Mouse (Mus musculus) layer of hippocampus, adult 18-20 months (tissue): ENCODE data around the gene Oosp1. TPM values are rescaled to one million over a fixed set of nuclear protein-coding genes. Genes with fewer than 3 reads are reported as not detected.

Source experiments
- DNase-seq, 2 experiments: peaks; one replicate each; pipeline ENCODE4 v3.0.0; 2022; ENCODE audit warnings: low spot score in 2 of 2
- long read RNA-seq: library from polyadenylated mRNA; stranded (forward); transcript quantifications from one replicate; pipeline ENCODE4 v2.0.0, GENCODE M21; 2021
- total RNA-seq, 2 experiments: library from RNA; stranded (reverse); gene quantifications; 2 replicates each; pipeline ENCODE4 v1.2.3; 2021

The Oosp1 gene
- total RNA-seq: not detected
- long read RNA-seq: 0 reads

DNA sequence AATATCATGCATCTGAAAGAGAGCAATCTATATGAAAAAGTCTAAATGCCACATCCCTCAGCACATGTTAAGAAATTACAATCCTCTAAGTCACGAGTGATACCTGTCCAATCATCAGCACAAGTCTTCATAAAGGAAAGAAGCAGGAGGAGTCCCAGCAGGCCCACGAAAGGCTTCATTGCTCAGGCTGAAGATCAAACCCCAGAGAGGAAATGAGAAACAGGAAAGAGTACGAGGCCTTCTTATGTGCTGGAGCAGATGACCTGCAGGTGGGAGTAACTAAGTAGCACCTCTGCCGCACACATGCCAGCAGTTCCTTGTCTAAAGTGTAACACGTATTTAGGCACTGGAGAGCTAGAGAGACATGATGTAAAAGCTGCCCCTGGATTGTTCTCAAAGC is at the start of gene Oosp1:
Oosp1 (minus strand) TSS at position 312 of the 400 bp plus-strand sequence.
- no peak for DNase-seq

DNA sequence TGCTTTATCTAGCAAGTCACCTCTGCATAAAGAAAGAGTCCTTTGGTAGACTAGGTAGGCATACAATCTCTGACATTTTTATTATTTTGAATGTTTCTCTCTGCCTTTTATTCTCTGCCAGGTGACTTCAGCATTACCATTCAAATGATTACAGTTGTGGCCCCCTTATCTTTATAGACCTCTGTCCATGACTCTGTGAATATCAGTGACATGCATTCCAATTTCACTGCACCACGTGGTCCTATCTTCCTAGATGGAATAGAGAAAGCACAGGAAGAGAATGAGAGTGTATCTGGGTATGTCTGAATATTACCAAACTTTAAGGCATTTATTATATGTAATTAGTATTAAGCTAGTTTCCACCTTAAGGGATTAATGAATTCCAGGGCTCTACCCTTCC is 45.5 kb upstream of the Oosp1 start:
- no peak for DNase-seq

DNA sequence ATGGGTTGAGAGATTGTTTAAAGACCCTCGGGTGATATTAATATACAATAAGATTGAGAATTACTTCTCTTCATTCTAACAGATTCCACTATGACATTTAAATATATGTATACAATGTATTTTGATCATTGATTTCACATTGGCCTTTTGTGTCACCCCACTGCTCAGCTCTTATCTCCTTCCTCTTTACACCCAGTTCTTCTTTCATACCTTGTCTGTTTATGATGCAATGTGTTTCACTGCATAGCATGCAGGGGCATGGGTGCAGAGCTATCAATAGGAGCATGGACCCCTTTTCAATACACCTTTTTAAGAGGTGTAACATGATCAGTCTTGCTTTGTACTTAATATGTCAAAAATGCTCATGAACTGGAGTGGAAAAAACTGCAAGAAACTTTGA is 39.3 kb upstream of the Oosp1 start:
- DNase-seq: no peak

DNA sequence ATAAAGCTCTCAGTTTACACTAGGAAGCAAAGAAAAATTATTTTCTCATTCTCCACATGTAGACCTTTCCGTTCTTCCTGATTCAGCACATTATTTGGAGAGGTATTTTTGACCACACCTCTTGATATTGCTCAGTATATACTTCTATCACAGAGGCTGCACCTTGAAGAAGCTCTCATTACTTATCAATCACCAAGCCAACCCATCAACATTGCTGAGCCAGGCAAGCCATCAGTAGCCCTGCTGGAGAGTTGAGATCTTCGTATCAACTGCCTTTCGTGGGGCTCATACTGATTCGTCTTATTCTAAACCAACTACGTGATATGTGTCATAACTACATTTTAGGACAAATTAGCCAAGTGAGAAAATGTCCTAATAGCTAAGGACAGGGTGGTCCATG is 36.4 kb upstream of the Oosp1 start:
- DNase-seq: no peak

DNA sequence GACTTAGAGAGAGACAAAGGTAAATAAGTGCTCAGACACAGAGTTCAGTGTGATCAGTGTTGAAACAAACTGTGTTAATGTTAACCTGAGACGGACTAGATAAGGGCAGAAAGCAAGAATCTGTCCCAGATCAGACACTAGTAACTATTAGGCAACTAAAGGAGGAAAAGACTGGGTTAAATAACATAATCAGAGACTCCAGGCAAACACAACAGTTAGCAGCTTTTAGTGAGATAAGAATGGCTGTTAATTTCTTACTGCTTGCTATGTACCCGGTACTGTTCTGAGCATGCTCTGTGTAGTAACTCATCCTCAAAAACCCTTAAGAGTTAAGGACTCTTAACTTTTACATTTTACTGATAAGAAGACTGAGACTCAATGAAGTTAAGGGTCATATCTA is 35.0 kb upstream of the Oosp1 start:
- no peak for DNase-seq

DNA sequence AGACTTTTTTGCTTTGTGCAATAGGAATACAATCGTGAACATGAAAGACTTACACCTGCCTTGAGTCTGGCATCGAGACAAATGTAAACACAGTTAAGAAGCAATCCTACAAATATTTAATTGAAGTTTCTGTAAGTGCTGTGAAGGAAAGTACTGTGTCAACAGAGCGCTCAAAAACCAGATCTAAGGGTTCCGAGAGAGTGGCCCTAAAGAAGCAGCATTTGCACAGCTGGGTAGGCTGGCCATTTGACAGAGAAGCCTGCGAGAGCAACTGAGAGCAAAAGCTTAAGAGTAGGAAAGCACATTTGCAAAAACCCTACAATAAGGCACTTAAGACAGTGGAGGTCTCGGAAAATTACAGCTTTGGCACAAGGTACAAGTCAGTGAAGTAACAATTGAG is 33.3 kb upstream of the Oosp1 start:
- no peak for DNase-seq

DNA sequence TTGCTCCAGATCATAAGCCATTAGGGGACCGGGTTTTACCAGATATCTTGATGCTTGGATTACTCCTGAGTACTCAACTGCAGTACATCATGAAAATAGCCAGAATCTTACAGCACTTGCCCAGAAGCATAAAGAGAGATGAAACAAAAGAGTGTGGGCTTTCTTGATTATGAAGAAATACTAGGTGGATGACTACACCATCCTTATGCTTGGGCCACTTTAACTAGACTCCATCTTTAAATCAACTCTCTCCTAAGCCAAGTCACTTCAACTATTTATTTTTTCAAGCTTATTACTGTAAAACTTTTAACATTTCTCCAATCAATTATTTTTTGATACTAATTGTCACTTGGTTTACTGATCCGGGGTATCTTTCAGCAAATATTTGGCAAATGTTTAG is 32.9 kb upstream of the Oosp1 start:
- no peak for DNase-seq

DNA sequence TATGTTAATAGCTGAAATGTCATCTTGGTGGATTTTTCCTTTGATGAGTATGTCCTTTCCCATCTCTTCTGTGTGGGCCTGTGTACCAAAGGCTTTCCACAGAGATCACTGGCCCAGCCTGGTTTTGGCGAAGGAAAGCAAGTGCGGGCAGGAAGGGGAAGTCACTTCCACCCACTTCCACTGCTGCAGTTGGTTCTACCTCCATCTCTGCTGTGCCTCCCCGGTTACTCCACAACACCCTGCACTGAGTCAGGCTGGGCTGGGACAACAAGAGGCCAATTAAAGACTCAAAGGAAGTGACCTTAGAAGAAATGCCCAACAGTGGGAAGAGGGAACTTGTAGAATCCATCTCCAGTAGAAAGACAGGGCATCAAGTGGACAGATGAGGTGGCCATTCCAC is 29.1 kb upstream of the Oosp1 start:
- no peak for DNase-seq

DNA sequence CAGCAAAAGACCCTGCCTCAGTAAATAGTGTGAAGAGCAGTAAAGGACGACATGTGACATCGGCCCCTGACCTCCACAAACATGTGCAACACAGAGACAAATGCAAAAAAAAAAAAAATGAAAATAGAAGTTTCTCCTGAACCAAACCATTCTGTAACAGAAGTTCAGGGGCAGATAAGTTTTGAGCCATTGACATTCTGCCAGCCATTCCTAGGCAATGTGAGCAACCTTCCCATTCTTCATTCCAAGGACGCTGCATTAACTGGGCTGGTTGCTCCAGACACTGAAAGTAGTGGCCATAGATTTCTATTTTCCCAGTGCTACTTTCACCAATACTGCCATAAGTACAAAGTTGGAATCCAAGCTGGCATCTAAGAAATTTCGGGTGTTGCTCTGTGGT is 21.5 kb upstream of the Oosp1 start:
- DNase-seq: no peak

DNA sequence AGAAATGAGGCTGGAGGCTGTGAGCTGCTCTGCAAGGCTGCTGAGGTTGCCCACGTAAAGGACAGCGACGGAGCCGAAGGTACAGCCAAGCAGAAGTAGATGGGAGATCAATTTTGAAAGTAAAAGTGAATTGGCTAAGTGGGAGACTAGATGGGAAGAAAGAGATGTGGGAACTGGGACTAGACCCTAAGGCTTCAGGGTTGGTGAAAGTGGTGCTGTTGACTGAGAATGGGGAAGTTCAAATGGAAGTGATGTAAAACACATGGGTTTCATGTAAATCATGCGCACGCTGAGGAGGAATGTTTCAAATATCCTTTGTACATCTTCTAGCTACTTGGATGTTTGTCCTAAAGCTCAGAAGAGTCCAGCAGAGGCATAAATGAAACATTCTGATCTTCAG is 7.4 kb upstream of the Oosp1 start:
- no peak for DNase-seq

DNA sequence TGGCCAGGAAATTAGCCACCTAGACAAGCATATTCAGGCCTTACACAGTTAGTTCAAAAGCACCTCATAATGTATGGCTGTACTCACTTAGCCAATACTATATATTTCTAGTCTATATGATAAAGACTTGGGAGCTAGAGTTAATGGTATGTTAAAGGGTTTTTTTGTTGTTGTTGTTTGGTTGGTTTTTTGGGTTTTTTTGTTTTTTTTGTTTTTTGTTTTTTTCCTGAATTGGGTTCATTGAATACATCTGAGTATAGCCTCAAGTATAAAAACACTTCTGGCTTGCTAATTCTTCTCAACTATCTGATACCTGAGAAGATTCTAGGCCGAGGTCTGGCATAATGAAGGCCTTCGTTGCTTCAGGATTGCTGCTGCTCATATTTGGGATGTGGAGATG is 5.8 kb upstream of the Oosp1 start, which contains the start of gene Oosp3:
Oosp3 (plus strand) TSS at position 301 of the 400 bp plus-strand sequence.
- DNase-seq: no peak

DNA sequence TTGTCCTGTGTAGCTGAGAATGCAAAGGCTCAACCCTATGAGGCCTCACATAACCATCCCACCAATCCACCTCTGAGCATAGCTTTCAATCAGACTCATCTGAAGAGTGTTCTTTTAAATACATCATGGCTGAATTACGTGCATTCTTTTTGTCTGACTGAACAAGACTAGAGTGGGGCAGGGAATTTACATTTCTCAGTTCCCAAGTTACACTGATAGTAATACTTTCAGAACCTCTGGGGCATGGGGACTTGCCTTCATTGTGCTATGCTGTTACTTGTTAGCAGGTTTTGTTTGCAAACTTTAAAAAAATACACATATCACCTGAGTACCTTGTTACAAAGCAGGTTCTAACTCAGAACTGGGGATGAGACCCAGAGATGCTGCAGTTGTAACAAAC is 504 bp upstream of the Oosp1 start:
- DNase-seq: no peak

DNA sequence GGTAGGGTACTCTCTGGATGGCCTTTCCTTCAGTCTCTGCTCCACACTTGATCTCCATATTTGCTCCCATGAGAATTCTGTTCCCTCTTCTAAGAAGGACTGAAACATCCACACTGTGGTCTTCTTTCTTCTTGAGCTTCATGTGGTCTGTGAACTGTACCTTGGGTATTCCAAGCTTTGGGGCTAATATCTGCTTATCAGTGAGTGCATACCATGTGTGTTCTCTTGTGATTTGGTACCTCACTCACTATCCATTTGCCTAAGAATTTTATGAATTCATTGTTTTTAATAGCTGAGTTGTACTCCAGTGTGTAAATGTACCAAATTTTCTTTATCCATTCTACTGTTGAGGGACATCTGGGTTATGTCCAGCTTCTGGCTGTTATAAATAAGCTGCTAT is 29.4 kb downstream of the Oosp1 start:
- no peak for DNase-seq

DNA sequence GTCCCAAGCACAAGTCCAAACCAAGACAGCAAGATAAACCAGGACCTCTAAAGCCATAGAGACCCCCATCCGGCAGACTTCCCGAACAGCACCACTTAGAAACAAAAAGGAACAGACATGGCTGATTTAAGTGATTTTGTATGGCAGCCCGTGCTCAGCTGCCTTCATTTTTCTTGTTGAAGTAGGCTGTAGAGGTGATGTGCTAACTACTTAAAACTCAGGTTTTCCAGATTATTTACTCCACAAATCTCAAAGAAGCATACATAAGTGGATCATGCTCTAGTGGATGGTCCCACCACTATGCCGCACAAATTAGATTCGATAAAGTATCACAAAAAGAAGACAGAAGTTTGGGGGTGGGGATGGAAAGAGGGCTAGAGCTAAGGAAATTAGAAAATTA is 30.5 kb downstream of the Oosp1 start, which contains the start of gene Oosp2:
Oosp2 (minus strand) TSS at position 101 of the 400 bp plus-strand sequence.
- no peak for DNase-seq

DNA sequence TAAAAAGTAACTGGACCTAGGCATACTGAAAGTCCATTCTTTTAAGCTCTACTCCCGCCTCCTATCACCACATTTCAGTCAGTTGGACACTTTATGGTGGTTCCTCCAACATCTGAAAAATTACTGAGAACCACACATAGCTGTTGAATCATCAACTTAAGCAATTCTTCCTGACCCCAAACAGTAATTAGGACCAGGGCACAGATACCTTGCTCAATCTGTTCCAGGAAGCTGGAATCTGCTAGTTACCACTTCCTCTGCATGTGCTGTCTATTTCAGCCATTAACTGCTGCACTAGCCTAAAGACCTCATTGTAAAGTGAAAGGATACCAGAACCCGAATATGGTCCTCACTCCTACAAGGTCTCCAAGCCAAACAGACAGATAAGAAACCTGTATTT is 31.8 kb downstream of the Oosp1 start:
- DNase-seq: no peak

DNA sequence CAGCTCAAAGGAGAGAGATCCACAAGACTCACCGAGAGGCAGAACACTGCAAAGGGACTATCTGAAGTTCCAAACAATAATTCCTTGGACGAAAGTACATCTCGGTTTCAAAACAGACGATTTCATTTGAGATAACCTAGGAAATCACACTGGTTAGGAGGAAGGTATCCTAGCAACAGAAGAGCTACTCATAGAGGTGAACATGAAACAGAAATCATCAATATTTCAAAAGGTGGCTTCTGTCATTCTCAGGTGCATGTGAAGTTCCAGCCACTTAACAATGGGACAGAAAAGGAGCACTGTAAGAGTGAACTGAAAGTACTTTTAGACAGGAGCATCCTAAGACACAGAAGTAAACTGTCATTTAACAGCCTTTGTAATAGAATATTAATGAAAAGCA is 41.4 kb downstream of the Oosp1 start:
- no peak for DNase-seq

DNA sequence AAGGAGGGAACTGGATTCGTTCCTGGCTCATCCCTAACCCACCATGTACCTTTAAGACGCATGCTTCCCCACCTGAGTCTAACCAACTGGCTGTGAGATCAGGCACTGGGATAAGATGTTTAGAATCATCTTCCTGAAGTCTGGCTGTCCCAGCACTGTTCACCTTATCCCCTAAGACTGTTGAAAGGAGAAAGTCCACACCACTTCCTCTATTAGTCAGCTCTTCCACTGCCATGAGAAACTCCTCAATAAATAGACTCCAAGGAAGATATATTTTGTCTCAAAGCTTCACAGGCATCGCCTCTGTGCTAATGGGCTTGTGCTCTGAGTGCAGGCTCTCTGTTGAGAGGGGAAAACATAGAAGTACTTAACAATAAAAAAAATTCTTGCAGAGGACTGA is 44.8 kb downstream of the Oosp1 start:
- DNase-seq: no peak

DNA sequence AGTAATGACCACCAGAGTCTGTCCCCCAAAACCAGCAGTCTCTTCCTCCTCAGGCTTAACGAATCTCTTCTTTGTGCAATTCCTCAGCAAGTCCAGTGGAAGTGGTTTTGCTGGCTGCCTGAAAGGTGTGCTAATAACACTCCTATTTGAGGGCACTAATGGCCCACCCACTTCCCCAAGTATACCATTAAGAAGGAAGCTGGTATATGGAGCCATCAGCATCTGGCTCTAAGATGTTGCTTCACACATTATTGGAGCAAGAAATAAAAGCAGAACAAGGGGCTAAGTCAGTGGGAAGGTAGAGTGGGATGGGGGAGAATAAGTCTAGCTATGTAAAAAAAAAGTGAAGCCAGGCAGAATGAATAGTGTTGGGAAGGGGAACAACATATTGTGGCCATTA is 50.2 kb downstream of the Oosp1 start, which contains the start of gene Ms4a3:
Ms4a3 (minus strand) TSS at position 120 of the 400 bp plus-strand sequence.
- no peak for DNase-seq

DNA sequence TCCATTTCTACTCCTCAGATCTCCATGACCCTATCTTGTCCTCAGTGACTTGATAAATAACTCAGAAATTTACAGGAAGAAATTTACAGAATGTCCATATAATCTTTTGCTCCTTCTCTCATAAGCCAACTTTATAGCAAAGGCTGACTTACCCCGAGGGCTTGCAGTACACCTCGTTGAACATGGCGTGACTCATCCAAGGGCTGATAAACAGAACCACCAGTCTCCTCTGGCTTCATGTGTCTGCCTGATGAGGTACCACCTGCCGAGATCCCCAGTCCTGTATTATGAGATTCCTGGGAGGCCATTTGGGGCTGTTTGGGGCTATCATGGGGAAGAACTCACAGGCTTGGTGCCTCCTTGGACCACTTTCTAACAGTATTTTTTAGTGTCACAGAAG is 51.9 kb downstream of the Oosp1 start:
- DNase-seq: no peak

DNA sequence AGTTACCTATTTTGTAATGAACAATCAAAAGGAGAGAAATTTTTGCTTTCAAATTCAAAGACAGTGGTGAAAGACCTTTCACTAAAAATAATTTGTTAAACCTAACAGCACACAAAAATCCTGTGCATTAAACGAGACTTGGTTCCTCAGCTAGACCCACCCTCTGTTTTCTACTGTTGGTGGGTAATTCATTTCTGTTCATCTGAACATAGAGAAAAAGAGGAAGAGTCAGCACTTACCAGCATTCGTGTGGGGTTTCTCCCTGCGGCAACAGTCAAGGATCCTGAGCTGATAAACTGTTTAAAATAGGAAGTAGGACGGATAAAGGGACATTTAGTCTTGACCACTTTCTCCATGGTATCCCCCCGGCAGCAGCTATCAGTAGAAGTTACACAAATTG is 55.4 kb downstream of the Oosp1 start:
- no peak for DNase-seq

DNA sequence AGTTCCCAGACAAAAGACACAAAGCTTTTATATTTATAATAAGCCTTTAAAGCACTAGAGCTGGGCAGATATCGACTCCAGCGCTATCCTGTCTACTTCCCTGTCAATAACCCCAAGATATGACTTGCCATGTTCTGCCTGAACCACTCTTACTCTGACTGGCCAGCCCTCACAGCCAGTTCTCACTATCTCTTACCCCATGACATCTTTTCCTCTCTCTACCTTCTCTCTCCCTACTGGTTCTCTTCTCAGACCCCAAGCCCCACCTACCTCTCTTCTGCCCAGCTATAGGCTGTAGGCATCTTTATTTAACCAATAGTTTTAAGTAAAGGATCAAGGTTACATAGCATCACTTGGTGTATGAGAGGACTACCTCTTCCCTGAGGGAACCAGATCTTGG is 56.6 kb downstream of the Oosp1 start:
- DNase-seq: no peak

DNA sequence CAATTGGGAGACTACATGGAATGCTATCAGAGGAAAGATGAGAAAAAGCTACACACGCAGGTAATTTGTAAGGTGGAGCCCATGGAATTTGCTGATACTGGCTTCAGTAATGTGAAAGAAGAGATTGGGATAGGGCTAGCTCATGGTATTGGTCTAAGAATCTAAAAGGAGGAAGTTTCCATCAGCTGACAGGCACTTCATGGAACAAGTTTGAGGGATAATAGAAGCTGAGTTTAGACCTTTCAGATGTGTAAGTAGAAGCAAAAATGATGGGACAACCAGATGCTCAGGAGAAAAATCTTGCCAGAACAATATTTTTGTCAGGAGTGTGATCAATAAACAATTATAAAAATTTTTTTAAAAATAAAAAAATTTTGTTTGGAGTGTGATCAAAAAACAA is 57.2 kb downstream of the Oosp1 start:
- no peak for DNase-seq

DNA sequence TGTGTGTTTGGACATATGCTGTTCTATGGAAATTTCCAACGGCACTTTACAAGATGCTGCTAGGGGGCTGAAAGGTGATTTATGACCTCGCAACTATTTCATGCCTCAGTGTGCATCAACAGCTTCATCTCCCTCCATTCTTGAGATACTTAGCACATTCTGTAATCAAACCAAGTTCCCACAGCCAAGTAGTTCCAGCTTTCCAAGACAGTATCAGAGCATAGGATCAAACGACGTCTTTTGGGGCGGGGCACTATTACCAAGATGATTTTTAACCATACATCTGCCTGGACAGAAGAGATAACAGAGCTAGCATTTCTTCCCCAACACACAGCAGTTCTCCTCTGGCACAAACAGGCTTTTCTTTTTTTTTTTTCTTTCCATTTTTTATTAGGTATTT is 65.7 kb downstream of the Oosp1 start:
- DNase-seq: no peak

DNA sequence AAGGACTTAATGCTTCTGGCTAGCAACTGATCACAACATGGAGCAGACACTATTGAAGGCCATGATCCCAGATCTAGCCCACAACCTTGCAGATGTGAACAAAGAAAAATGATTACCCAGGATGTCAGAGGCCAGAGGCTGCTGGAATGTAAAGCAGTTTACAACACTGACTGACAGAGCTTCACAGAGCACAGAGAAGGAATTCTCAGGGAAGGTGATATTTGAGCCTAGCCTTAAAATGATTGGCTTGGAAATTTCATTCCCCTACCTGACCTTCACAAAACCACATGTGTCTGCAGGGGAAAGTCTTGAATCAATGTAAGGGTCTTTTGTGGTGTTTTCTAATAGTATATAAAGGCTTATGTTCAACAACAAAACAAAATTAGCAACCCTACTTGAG is 66.2 kb downstream of the Oosp1 start:
- DNase-seq: no peak
